Mouse (Mus musculus): ENCODE measurements around the gene Zscan25. TPM values are rescaled to one million over a fixed set of nuclear protein-coding genes. Genes with fewer than 3 reads are reported as not detected.
"Not testable (repeated sequence)": the region's sequence is repeated elsewhere in the genome, so short reads cannot be mapped to it uniquely, and the experiment has no call there.

The Zscan25 gene
- polyA plus RNA-seq, 1 experiment from 2014 or later, result 0.36 TPM

DNA sequence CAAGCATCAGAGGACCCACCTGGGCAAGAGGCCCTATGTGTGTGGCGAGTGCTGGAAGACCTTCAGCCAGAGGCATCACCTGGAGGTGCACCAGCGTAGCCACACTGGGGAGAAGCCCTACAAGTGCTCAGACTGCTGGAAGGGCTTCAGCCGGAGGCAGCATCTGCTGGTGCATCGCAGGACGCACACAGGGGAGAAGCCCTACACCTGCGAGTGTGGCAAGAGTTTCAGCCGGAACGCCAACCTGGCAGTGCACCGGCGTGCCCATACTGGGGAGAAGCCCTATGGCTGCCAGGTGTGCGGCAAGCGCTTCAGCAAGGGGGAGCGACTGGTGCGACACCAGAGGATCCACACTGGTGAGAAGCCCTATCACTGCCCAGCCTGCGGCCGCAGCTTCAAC lies 10.4 kb downstream of the Zscan25 start:
- Histone ChIP-seq H3K27me3 (ENCODE audit: control insufficient read depth, insufficient read depth, low read length) (no peaks in the 10 kb centered on the region), H3K27ac (ENCODE audit: low read length) (no peak overlapping the region), H3K9me3 (replicated peaks; ENCODE audit: control insufficient read depth, low read length) (no peaks in the 10 kb centered on the region), H3K9ac (ENCODE audit: low read length) (no peak overlapping the region), H3K4me1 (ENCODE audit: control insufficient read depth, insufficient read depth, low read length) (no peaks in the 10 kb centered on the region), H3K36me3 (ENCODE audit: control insufficient read depth, insufficient read depth, low read length) (peaks cover 34% of the 10 kb centered on the region), H3K4me2 (ENCODE audit: low read depth, low read length) (no peak overlapping the region), H3K4me3 (replicated peaks; ENCODE audit: low read length) (no peak overlapping the region)
- ATAC-seq (ENCODE audit: insufficient read depth, low FRiP score), result 0 out of 2 replicates have a peak, but pooled peaks have one; percentile 15
- WGBS, result 96% methylated on average over 16 of the region's 16 CpGs

DNA sequence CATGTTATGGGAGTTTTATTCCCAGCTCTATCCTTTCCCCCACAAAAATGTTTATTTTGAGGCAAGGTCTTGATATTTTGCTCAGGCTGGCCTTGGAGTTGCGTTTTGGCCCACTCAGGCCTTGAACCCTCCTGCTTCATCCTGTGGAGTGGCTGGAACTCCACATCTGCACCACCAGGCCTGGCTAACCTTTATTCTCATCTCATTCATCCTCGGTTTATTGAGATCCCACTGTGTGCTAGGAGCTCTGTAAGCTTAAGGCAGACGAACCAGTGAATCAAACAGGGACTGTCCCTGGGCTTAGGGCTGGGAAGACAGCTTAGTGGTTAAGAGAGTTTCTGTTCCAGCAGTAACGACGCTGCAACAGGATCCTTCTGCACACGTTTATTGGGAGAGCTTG lies 12.1 kb downstream of the Zscan25 start:
- H3K27ac ChIP-seq (ENCODE audit: low read length), result no peak overlapping the region
- H3K27me3 ChIP-seq (ENCODE audit: control insufficient read depth, insufficient read depth, low read length), result no peaks in the 10 kb centered on the region
- H3K4me2 ChIP-seq (ENCODE audit: low read depth, low read length), result no peak overlapping the region
- no peaks in the 10 kb centered on the region for H3K4me1 ChIP-seq (ENCODE audit: control insufficient read depth, insufficient read depth, low read length)
- H3K9me3 ChIP-seq (replicated peaks; ENCODE audit: control insufficient read depth, low read length), result no peaks in the 10 kb centered on the region
- no peak overlapping the region for H3K4me3 ChIP-seq (replicated peaks; ENCODE audit: low read length)
- ATAC-seq (ENCODE audit: insufficient read depth, low FRiP score), result no peak
- no peak overlapping the region for H3K9ac ChIP-seq (ENCODE audit: low read length)
- 98% methylated on average over 6 of the region's 6 CpGs for WGBS
- H3K36me3 ChIP-seq (ENCODE audit: control insufficient read depth, insufficient read depth, low read length), result peaks cover 23% of the 10 kb centered on the region

DNA sequence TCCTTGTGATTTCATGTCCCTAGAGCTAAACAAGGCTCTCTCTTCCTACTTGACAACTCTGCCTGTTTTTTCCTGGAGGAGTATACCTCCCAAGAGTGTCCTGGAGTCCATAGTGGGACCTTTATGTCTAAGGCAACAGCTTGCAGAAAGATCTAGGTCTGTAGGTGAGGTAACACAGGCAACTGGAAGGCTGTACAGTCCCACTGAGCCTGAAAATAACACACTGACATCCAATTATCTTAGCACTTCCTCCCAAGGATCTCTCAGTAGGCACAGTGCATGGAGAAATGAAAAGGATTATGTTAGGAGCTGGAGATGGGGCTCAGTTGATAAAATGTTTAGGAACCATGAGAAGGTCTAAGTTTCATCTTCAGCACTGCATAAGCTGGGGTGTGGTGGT lies 20.2 kb downstream of the Zscan25 start:
- no peak overlapping the region for H3K4me3 ChIP-seq (replicated peaks; ENCODE audit: low read length)
- no peak overlapping the region for H3K27ac ChIP-seq (ENCODE audit: low read length)
- H3K27me3 ChIP-seq (ENCODE audit: control insufficient read depth, insufficient read depth, low read length), result no peaks in the 10 kb centered on the region
- no peak overlapping the region for H3K4me2 ChIP-seq (ENCODE audit: low read depth, low read length)
- H3K36me3 ChIP-seq (ENCODE audit: control insufficient read depth, insufficient read depth, low read length), result no peaks in the 10 kb centered on the region
- no peaks in the 10 kb centered on the region for H3K4me1 ChIP-seq (ENCODE audit: control insufficient read depth, insufficient read depth, low read length)
- no peak overlapping the region for H3K9ac ChIP-seq (ENCODE audit: low read length)
- H3K9me3 ChIP-seq (replicated peaks; ENCODE audit: control insufficient read depth, low read length), result no peaks in the 10 kb centered on the region
- ATAC-seq (ENCODE audit: insufficient read depth, low FRiP score), result no peak

GRCm38 (mm10) chr5:145301796-145302195 lies 21.5 kb downstream of the Zscan25 start:
- H3K27ac ChIP-seq (ENCODE audit: low read length); H3K27me3 ChIP-seq (ENCODE audit: control insufficient read depth, insufficient read depth, low read length); H3K9ac ChIP-seq (ENCODE audit: low read length); H3K4me3 ChIP-seq (replicated peaks; ENCODE audit: low read length); H3K36me3 ChIP-seq (ENCODE audit: control insufficient read depth, insufficient read depth, low read length); H3K4me2 ChIP-seq (ENCODE audit: low read depth, low read length); H3K9me3 ChIP-seq (replicated peaks; ENCODE audit: control insufficient read depth, low read length); ATAC-seq (ENCODE audit: insufficient read depth, low FRiP score); H3K4me1 ChIP-seq (ENCODE audit: control insufficient read depth, insufficient read depth, low read length): not testable (repeated sequence)
- 70% methylated on average over 4 of the region's 4 CpGs for WGBS

DNA sequence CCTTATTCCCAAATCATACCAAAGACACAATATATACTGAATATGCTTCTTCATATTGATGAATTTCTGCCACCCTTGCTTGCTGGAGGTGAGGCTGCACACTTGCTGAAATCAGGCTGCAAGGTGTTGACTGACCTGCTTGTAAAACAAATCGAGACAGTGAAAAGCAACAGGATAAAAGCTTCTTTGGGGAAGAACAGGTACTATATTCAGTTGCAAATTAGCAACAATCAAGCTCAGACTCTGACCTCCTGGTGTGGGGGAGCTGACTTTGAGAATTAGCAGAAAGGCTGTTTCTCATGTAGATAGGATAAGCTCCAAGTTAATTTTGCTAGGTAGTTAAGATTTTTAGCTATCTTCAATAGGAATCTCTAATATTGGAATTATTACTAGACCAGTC lies 22.1 kb downstream of the Zscan25 start:
- ATAC-seq (ENCODE audit: insufficient read depth, low FRiP score), result no peak
- Histone ChIP-seq H3K9ac (ENCODE audit: low read length) (no peak overlapping the region), H3K27me3 (ENCODE audit: control insufficient read depth, insufficient read depth, low read length) (no peaks in the 10 kb centered on the region), H3K4me3 (replicated peaks; ENCODE audit: low read length) (no peak overlapping the region), H3K27ac (ENCODE audit: low read length) (no peak overlapping the region), H3K9me3 (replicated peaks; ENCODE audit: control insufficient read depth, low read length) (no peaks in the 10 kb centered on the region), H3K36me3 (ENCODE audit: control insufficient read depth, insufficient read depth, low read length) (no peaks in the 10 kb centered on the region), H3K4me2 (ENCODE audit: low read depth, low read length) (no peak overlapping the region), H3K4me1 (ENCODE audit: control insufficient read depth, insufficient read depth, low read length) (no peaks in the 10 kb centered on the region)
- WGBS, result 77% methylated on average over 1 of the region's 1 CpGs

DNA sequence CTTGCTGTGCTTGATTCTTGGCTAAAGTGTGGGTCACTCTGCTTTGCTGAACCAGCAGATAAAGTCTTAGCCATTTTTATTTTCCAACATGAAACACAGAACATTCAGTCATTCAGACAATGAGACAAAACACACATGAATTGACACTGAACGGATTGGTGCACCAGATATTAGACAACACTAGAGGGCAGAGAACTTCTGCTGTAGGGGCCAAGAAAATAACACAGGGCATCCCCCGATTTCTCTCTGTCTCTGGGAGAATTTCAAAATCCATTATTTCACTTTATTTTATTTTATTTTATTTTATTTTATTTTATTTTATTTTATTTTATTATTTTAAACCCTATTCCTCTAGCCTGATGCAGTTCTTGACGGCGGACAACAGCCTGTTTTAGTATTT lies 26.7 kb downstream of the Zscan25 start:
- not testable (repeated sequence) for H3K36me3 ChIP-seq (ENCODE audit: control insufficient read depth, insufficient read depth, low read length); H3K27ac ChIP-seq (ENCODE audit: low read length); H3K27me3 ChIP-seq (ENCODE audit: control insufficient read depth, insufficient read depth, low read length); H3K9ac ChIP-seq (ENCODE audit: low read length); H3K9me3 ChIP-seq (replicated peaks; ENCODE audit: control insufficient read depth, low read length); ATAC-seq (ENCODE audit: insufficient read depth, low FRiP score); H3K4me2 ChIP-seq (ENCODE audit: low read depth, low read length); H3K4me1 ChIP-seq (ENCODE audit: control insufficient read depth, insufficient read depth, low read length); H3K4me3 ChIP-seq (replicated peaks; ENCODE audit: low read length)
- 88% methylated on average over 4 of the region's 4 CpGs for whole genome bisulfite sequencing

GRCm38 (mm10) chr5:145307811-145308210 lies 27.5 kb downstream of the Zscan25 start:
- not testable (repeated sequence) for H3K27ac ChIP-seq (ENCODE audit: low read length); H3K4me2 ChIP-seq (ENCODE audit: low read depth, low read length); ATAC-seq (ENCODE audit: insufficient read depth, low FRiP score); H3K4me1 ChIP-seq (ENCODE audit: control insufficient read depth, insufficient read depth, low read length); H3K9me3 ChIP-seq (replicated peaks; ENCODE audit: control insufficient read depth, low read length); H3K9ac ChIP-seq (ENCODE audit: low read length); H3K36me3 ChIP-seq (ENCODE audit: control insufficient read depth, insufficient read depth, low read length); H3K27me3 ChIP-seq (ENCODE audit: control insufficient read depth, insufficient read depth, low read length); H3K4me3 ChIP-seq (replicated peaks; ENCODE audit: low read length)
- WGBS, result 84% methylated on average over 3 of the region's 3 CpGs

- ATAC-seq (ENCODE audit: insufficient read depth, low FRiP score), result no peak
- H3K9ac ChIP-seq (ENCODE audit: low read length), result no peak overlapping the region
- H3K36me3 ChIP-seq (ENCODE audit: control insufficient read depth, insufficient read depth, low read length), result no peaks in the 10 kb centered on the region
Measured at GRCm38 (mm10) chr5:145313845-145314244, 33.5 kb downstream of the Zscan25 start.

DNA sequence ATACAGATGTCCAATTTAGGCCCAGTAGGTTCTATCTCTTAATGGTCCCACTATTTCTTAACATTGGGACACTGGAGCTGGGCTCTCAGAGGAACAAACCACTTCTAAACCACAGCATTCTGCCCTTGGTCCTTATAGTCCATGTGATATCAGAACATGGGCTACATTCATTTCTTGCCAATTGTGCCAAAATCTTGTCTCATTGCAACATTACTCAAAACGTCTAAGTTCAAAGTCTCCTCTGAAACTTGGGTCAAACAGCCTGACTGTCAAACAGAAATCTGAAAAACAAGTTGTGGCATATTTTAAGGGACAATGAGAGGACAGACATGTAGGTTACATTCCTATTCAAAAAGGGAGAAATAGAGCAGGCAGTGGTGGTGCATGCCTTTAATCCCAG lies 36.8 kb downstream of the Zscan25 start:
- ATAC-seq (ENCODE audit: insufficient read depth, low FRiP score), result no peak

More at GRCm38 (mm10) chr5:145313845-145314244, 33.5 kb downstream of the Zscan25 start:
- Histone ChIP-seq H3K27me3 (ENCODE audit: control insufficient read depth, insufficient read depth, low read length) (no peaks in the 10 kb centered on the region), H3K9me3 (replicated peaks; ENCODE audit: control insufficient read depth, low read length) (no peaks in the 10 kb centered on the region), H3K4me2 (ENCODE audit: low read depth, low read length) (no peak overlapping the region), H3K27ac (ENCODE audit: low read length) (no peak overlapping the region), H3K4me1 (ENCODE audit: control insufficient read depth, insufficient read depth, low read length) (no peaks in the 10 kb centered on the region), H3K4me3 (replicated peaks; ENCODE audit: low read length) (no peak overlapping the region)

DNA sequence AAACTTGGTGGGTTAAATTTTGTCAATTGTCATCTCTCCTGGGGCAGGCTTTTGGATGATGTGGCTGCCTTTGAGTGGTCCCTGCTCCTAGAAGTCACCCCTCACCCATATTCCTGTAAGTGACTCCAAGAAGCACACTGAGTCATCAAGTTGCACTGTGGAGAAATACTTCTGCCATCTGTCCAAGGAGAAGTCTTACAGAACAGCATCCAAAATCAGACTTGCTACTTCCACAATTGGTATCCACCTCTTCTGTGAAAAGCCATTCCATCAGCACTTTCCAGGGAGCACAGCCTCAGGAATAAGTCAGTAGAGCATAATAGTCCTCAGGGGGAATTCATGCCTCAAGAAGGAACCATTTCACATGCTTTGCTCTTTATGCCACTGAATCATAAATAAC lies 58.5 kb downstream of the Zscan25 start:
- H3K27ac ChIP-seq (ENCODE audit: low read length); ATAC-seq (ENCODE audit: insufficient read depth, low FRiP score); H3K27me3 ChIP-seq (ENCODE audit: control insufficient read depth, insufficient read depth, low read length); H3K4me2 ChIP-seq (ENCODE audit: low read depth, low read length); H3K9ac ChIP-seq (ENCODE audit: low read length); H3K9me3 ChIP-seq (replicated peaks; ENCODE audit: control insufficient read depth, low read length); H3K36me3 ChIP-seq (ENCODE audit: control insufficient read depth, insufficient read depth, low read length); H3K4me1 ChIP-seq (ENCODE audit: control insufficient read depth, insufficient read depth, low read length); H3K4me3 ChIP-seq (replicated peaks; ENCODE audit: low read length): not testable (repeated sequence)

More for the DNA sequence above, 36.8 kb downstream of the Zscan25 start:
- Histone ChIP-seq H3K9me3 (replicated peaks; ENCODE audit: control insufficient read depth, low read length) (no peaks in the 10 kb centered on the region), H3K27ac (ENCODE audit: low read length) (no peak overlapping the region), H3K4me3 (replicated peaks; ENCODE audit: low read length) (no peak overlapping the region), H3K27me3 (ENCODE audit: control insufficient read depth, insufficient read depth, low read length) (no peaks in the 10 kb centered on the region), H3K9ac (ENCODE audit: low read length) (no peak overlapping the region), H3K4me2 (ENCODE audit: low read depth, low read length) (no peak overlapping the region), H3K36me3 (ENCODE audit: control insufficient read depth, insufficient read depth, low read length) (no peaks in the 10 kb centered on the region), H3K4me1 (ENCODE audit: control insufficient read depth, insufficient read depth, low read length) (no peaks in the 10 kb centered on the region)
- 88% methylated on average over 1 of the region's 1 CpGs for WGBS
